Mouse (Mus musculus): ENCODE measurements at regions not wholly inside any gene's neighbourhood (a gene's known extent, or its start where the extent isn't known, plus 50 kb on each side); places are given as distances from the start of the nearest gene placed in this dataset.

- TF ChIP-seq CTCF (IDR thresholded peaks at IDR 0.05; ENCODE audit: insufficient read depth, low read length): no peak
- no peak for TF ChIP-seq POLR2A (IDR thresholded peaks at IDR 0.05; ENCODE audit: borderline replicate concordance, extremely low read depth, low read depth, low read length)
These were observed 485.8 kb downstream of the Slc4a3 start for GRCm38 (mm10) chr1:76031923-76032285.
